Mouse (Mus musculus): ENCODE data around the gene Arhgap32.

- TF ChIP-seq CTCF (IDR thresholded peaks at IDR 0.05 in 2 of 3, conservative IDR thresholded peaks at IDR 0.05 in 1 of 3; ENCODE audit: control insufficient read depth in 1 of 3, insufficient read depth in 1 of 3, low read depth in 2 of 3, low read length in 3 of 3, poor library complexity in 1 of 3, severe bottlenecking in 1 of 3) (no peak), POLR2A (IDR thresholded peaks at IDR 0.05; ENCODE audit: control insufficient read depth in 1 of 2, insufficient read depth in 1 of 2, low read depth in 1 of 2, low read length in 2 of 2, poor library complexity in 1 of 2) (no peak), MAZ (IDR thresholded peaks at IDR 0.05; ENCODE audit: low read depth, low read length) (no peak), BHLHE40 (IDR thresholded peaks at IDR 0.05; ENCODE audit: borderline replicate concordance, low read depth, low read length) (no peak), MAX (IDR thresholded peaks at IDR 0.05; ENCODE audit: low read length) (no peak), EP300 (IDR thresholded peaks at IDR 0.05; ENCODE audit: low read depth in 1 of 2, low read length in 2 of 2) (no peak), SIN3A (IDR thresholded peaks at IDR 0.05; ENCODE audit: low read length) (no peak), TCF12 (IDR thresholded peaks at IDR 0.05; ENCODE audit: low read depth, low read length) (no peak), CHD2 (IDR thresholded peaks at IDR 0.05; ENCODE audit: low read length) (no peak), HCFC1 (IDR thresholded peaks at IDR 0.05; ENCODE audit: low read depth, low read length) (no peak), NRF1 (IDR thresholded peaks at IDR 0.05; ENCODE audit: insufficient read depth, low read depth, low read length, poor library complexity, severe bottlenecking) (no peak), MAFK (IDR thresholded peaks at IDR 0.05; ENCODE audit: borderline replicate concordance, low read depth, low read length) (no peak), ZKSCAN1 (IDR thresholded peaks at IDR 0.05; ENCODE audit: low read depth, low read length) (no peak)
Observed at GRCm38 (mm10) chr9:32168546-32169137, 52.7 kb downstream of the Arhgap32 start.
